Mouse (Mus musculus) heart, adult 2 months (tissue): ENCODE results near the gene 1700015F17Rik. TPM values are rescaled to one million over a fixed set of nuclear protein-coding genes. Genes with fewer than 3 reads are reported as not detected.

Experiments
- DNase-seq, 2 experiments: peaks; one replicate each; pipeline ENCODE4 v3.0.0; 2021
- H3K27ac ChIP-seq: fragments of 200-600 bp; 2 replicates; pipeline ENCODE4 v1.8.1; 2022
- H3K27me3 ChIP-seq: fragments of 200-500 bp; 2 replicates; pipeline ENCODE4 v1.6.1; 2012; ENCODE audit warnings: mild to moderate bottlenecking, low read length, inconsistent platforms, mixed read lengths; ENCODE audit not compliant: control insufficient read depth, insufficient read depth
- H3K36me3 ChIP-seq: fragments of 200-500 bp; 2 replicates; pipeline ENCODE4 v1.6.1; 2012; ENCODE audit warnings: low read length, inconsistent platforms; ENCODE audit not compliant: control insufficient read depth, insufficient read depth
- H3K4me1 ChIP-seq: fragments of 200-500 bp; 2 replicates; pipeline ENCODE4 v1.6.1; 2011; ENCODE audit warnings: low read length; ENCODE audit not compliant: control insufficient read depth, insufficient read depth
- H3K4me3 ChIP-seq: fragments of 200-600 bp; 2 replicates; pipeline ENCODE4 v1.8.1; 2022
- H3K79me2 ChIP-seq: fragments of 200-500 bp; replicated peaks from 2 replicates; pipeline ENCODE4 v1.6.1; 2012; ENCODE audit warnings: mild to moderate bottlenecking, inconsistent platforms, low read length, moderate library complexity, mixed read lengths; ENCODE audit not compliant: control insufficient read depth, insufficient read depth
- H3K9ac ChIP-seq: fragments of 200-500 bp; 2 replicates; pipeline ENCODE4 v1.6.1; 2012; ENCODE audit warnings: low read depth, mild to moderate bottlenecking, control low read depth, inconsistent platforms, low read length, mixed read lengths
- CTCF ChIP-seq: fragments of 200-600 bp; IDR thresholded peaks from 2 replicates; pipeline ENCODE4 v1.8.1; 2022; ENCODE audit warnings: antibody characterized with exemption, mild to moderate bottlenecking, moderate library complexity
- EP300 ChIP-seq: fragments of 200-500 bp; IDR thresholded peaks from 2 replicates; pipeline ENCODE4 v1.6.1; 2011; ENCODE audit warnings: low read depth, low read length, control low read depth; ENCODE audit not compliant: insufficient read depth
- POLR2A ChIP-seq: fragments of 200-500 bp; IDR thresholded peaks from 2 replicates; pipeline ENCODE4 v1.6.1; 2011; ENCODE audit warnings: mild to moderate bottlenecking, low read depth, low read length, control low read depth; ENCODE audit not compliant: insufficient read depth
- WGBS: fragments of 180-500 bp; shearing (Covaris S2); methylation state at CpG from one replicate; pipeline ENCODE4 v1.1.7; 2018; 5-methylcytosine and 5-hydroxymethylcytosine counted together
- intact Hi-C: fragments of 180-260 bp; cut with DNase I; formaldehyde crosslinking; loops from one replicate; pipeline ENCODE4 v1.15.1; 2025
- polyA plus RNA-seq: library from polyadenylated mRNA; depleted of rRNA; stranded (reverse); fragments of >200 nt; gene quantifications from 2 replicates; pipeline ENCODE4 v1.2.3, GENCODE M21; 2012
- total RNA-seq, 2 experiments: library from RNA; stranded (reverse); gene quantifications; 2 replicates each; pipeline ENCODE4 v1.2.3; 2021

1700015F17Rik gene
- total and polyA plus RNA-seq, 3 experiments = not detected

GRCm38 (mm10) chr5:5421439-5421838 is 57.5 kb downstream of the 1700015F17Rik start:
- intact Hi-C loops = no loop called here
- no peak for DNase-seq
- Histone ChIP-seq H3K9ac (no peak overlapping the region), H3K27me3 (no peaks in the 10 kb centered on the region), H3K4me1 (peaks cover 1% of the 10 kb centered on the region; the same call in 1 of the 2 replicates), H3K79me2 (no peaks in the 10 kb centered on the region), H3K4me3 (no peak overlapping the region), H3K27ac (no peak overlapping the region), H3K36me3 (no peaks in the 10 kb centered on the region)
- TF ChIP-seq CTCF (no peak), EP300 (no peak), POLR2A (no peak)
- WGBS = 97% methylated on average over 2 of the region's 2 CpGs

GRCm38 (mm10) chr5:5419992-5420455 is 58.9 kb downstream of the 1700015F17Rik start, which contains the start of gene Cdk14:
Gene Cdk14, minus strand, starts transcription at chr5:5420312.
- no peak within 1 kb of the TSS for H3K27ac ChIP-seq

DNA sequence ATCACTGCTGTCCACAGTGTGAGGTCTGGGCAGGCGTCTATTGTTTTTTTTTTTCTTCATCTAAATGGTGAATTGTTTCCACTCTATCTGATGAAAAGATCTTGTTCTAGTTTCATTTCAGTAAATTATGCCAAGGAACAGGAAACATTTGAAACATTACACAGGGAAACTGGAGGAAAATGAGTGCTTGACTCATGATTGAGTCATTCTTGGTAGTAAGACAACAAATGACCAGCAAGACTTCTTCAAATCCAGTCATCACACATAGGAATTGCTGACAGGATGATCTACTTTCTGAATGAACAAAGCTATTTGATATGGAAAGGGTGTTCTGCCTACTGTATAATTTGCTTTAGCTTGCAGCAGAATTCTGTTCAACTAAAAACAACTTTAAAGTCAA is 59.7 kb downstream of the 1700015F17Rik start:
- Histone ChIP-seq H3K4me3 (no peak overlapping the region), H3K27me3 (no peaks in the 10 kb centered on the region), H3K4me1 (peaks cover 1% of the 10 kb centered on the region; the same call in 1 of the 2 replicates), H3K79me2 (no peaks in the 10 kb centered on the region), H3K27ac (no peak overlapping the region), H3K36me3 (no peaks in the 10 kb centered on the region), H3K9ac (no peak overlapping the region)
- TF ChIP-seq CTCF (no peak), EP300 (no peak), POLR2A (no peak)
- intact Hi-C loops = no loop called here
- 42% methylated on average over 1 of the region's 1 CpGs for WGBS
- DNase-seq = no peak

More at GRCm38 (mm10) chr5:5419992-5420455, 58.9 kb downstream of the 1700015F17Rik start, which contains the start of gene Cdk14:
- intact Hi-C loops = no loop called here
- 74% methylated on average over 9 of the region's 9 CpGs for WGBS
- Histone ChIP-seq H3K9ac (0 out of 2 replicates have a peak within 1 kb of the TSS, but pooled peaks have one; percentile 38), H3K27me3 (no peaks in the 10 kb centered on the region), H3K36me3 (no peaks in the 10 kb centered on the region), H3K4me1 (peaks cover 1% of the 10 kb centered on the region; the same call in 1 of the 2 replicates), H3K79me2 (no peaks in the 10 kb centered on the region), H3K4me3 (no peak within 1 kb of the TSS)
- TF ChIP-seq POLR2A = no peak
- TF ChIP-seq CTCF = no peak
- no peak for TF ChIP-seq EP300
- peak; percentile 34 to 55 for DNase-seq

DNA sequence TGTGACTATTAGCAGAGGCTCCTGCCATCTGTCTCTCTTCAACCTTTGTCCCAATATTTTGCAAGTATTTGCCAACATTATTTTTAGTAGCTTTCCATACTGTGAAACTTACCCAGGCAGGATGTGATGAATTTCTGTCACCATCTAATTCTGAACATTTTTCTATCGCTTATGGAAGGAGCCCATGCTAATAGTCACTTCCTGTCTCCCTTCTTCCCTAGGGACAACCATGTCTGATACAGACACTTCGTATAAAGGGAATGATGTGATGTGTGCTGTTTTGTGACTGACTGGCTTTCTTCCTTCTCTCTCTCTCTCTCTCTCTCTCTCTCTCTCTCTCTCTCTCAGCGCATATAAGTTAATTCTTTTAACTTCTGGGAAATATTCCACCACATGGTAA is 64.1 kb downstream of the 1700015F17Rik start:
- no peaks in the 10 kb centered on the region for H3K79me2 ChIP-seq
- 50% methylated on average over 3 of the region's 3 CpGs for WGBS
- H3K27ac ChIP-seq = no peak overlapping the region
- H3K27me3 ChIP-seq = no peaks in the 10 kb centered on the region
- no peak for TF ChIP-seq EP300
- no peak for TF ChIP-seq CTCF
- no peak for TF ChIP-seq POLR2A
- DNase-seq = no peak
- H3K4me3 ChIP-seq = no peak overlapping the region
- no peaks in the 10 kb centered on the region; the same call in 1 of the 2 replicates for H3K4me1 ChIP-seq
- H3K9ac ChIP-seq = no peak overlapping the region
- intact Hi-C loops = no loop called here
- H3K36me3 ChIP-seq = no peaks in the 10 kb centered on the region

GRCm38 (mm10) chr5:5411886-5412285 is 67.1 kb downstream of the 1700015F17Rik start:
- Histone ChIP-seq H3K27me3 (no peaks in the 10 kb centered on the region), H3K27ac (no peak overlapping the region), H3K36me3 (no peaks in the 10 kb centered on the region), H3K9ac (no peak overlapping the region), H3K4me1 (no peaks in the 10 kb centered on the region), H3K4me3 (no peak overlapping the region), H3K79me2 (no peaks in the 10 kb centered on the region)
- TF ChIP-seq EP300 (no peak), POLR2A (no peak), CTCF (no peak)
- WGBS = 95% methylated on average over 2 of the region's 2 CpGs
- DNase-seq = no peak
- intact Hi-C loops = loop anchor here (2.0 kb wide), 1 partner anchor 15 kb away; no protein-coding TSS in a partner anchor

DNA sequence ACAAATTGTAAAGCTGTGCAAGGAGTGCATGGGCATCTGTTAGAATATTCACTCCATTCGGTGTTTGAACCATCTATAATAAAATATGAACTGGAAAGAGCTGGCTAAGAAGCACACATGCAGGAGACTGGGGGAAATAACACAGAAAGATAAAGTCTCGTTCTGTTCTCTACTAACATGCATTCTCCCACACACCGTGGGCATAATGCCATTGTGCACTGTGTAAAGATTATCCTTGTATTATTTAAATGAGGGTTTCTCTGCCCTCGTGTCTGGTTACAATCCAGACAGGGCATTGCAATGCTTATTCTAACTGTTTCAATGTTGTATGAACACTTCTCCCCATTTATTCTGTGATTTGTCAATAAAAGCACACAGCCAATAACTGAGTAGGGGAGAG is 77.0 kb downstream of the 1700015F17Rik start:
- TF ChIP-seq CTCF (no peak), POLR2A (no peak)
- Histone ChIP-seq H3K27me3 (no peaks in the 10 kb centered on the region), H3K9ac (no peak overlapping the region), H3K4me3 (no peak overlapping the region), H3K36me3 (no peaks in the 10 kb centered on the region), H3K27ac (no peak overlapping the region), H3K79me2 (no peaks in the 10 kb centered on the region), H3K4me1 (no peaks in the 10 kb centered on the region)
- intact Hi-C loops = no loop called here
- DNase-seq = no peak
- 53% methylated on average over 4 of the region's 4 CpGs for WGBS
